Mouse (Mus musculus) brain, embryonic 14.5 days (tissue): ENCODE data around the gene Lrrc20.

ENCODE experiments used
- CTCF ChIP-seq: fragments of 200-500 bp; IDR thresholded peaks from 2 replicates; pipeline ENCODE4 v1.5.1; 2012; ENCODE audit warnings: inconsistent platforms, mild to moderate bottlenecking, moderate library complexity, borderline replicate concordance; ENCODE audit not compliant: insufficient read depth, insufficient read length; ENCODE audit errors: extremely low read depth
- POLR2A ChIP-seq: fragments of 200-500 bp; IDR thresholded peaks from 2 replicates; pipeline ENCODE4 v1.6.1; 2012; ENCODE audit warnings: mild to moderate bottlenecking, inconsistent platforms, borderline replicate concordance; ENCODE audit not compliant: poor library complexity, insufficient read depth, insufficient read length, severe bottlenecking; ENCODE audit errors: extremely low read depth

DNA sequence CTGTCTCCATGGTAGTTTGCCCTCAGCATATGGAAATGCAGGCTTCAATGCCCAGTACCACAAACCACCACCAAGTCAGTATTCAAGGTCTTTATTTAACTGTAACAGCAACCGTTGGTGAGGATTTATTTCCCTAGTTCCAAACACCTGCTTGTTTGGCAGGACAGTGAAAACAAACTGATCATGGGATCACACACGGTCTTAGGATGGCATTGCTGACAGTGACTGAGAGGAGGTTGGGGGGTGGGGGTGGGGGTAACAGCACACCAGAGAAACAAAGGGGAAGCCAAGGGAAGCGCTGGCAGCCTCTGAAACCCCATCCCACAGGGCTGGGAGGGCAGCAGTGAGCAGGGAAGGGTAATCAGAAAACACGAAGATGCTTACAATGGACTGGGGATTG lies 47.2 kb upstream of the Lrrc20 start:
- TF ChIP-seq CTCF (no peak), POLR2A (no peak)
